Mouse (Mus musculus) lung, embryonic 14.5 days (tissue): Measurements from ENCODE around the gene Psme2. TPM values are rescaled to one million over a fixed set of nuclear protein-coding genes. Genes with fewer than 3 reads are reported as not detected.

Experiments used
- ATAC-seq: fragments of 200-750 bp; cut with Nextera tagmentation; 2 replicates; pipeline ENCODE4 v1.8.0; 2017; ENCODE audit warnings: mild to moderate bottlenecking, moderate TSS enrichment, moderate library complexity; ENCODE audit not compliant: insufficient read depth
- DNase-seq: peaks from one replicate; pipeline ENCODE4 v3.0.0-alpha.2; 2015
- H3K27ac ChIP-seq: fragments of 300-500 bp; sonication (generic); 2 replicates; pipeline ENCODE4 v1.5.1; 2014; ENCODE audit warnings: low read depth, mild to moderate bottlenecking, moderate library complexity
- H3K27me3 ChIP-seq: fragments of 300-500 bp; sonication (generic); 2 replicates; pipeline ENCODE4 v1.6.1; 2014; ENCODE audit warnings: low read length, control low read depth; ENCODE audit not compliant: insufficient read depth
- H3K36me3 ChIP-seq: fragments of 300-500 bp; sonication (generic); 2 replicates; pipeline ENCODE4 v1.6.1; 2014; ENCODE audit warnings: control low read depth; ENCODE audit not compliant: insufficient read depth
- H3K4me1 ChIP-seq: fragments of 300-500 bp; sonication (generic); 2 replicates; pipeline ENCODE4 v1.6.1; 2014; ENCODE audit warnings: antibody characterized with exemption, control low read depth; ENCODE audit not compliant: insufficient read depth
- H3K4me2 ChIP-seq: fragments of 300-500 bp; sonication (generic); 2 replicates; pipeline ENCODE4 v1.6.1; 2014; ENCODE audit warnings: mild to moderate bottlenecking
- H3K4me3 ChIP-seq: fragments of 300-500 bp; sonication (generic); 2 replicates; pipeline ENCODE4 v1.5.1; 2014; ENCODE audit warnings: low read depth, low read length
- H3K9ac ChIP-seq: fragments of 300-500 bp; sonication (generic); 2 replicates; pipeline ENCODE4 v1.6.1; 2014
- H3K9me3 ChIP-seq: fragments of 300-500 bp; sonication (generic); 2 replicates; pipeline ENCODE4 v1.6.1; 2016; ENCODE audit warnings: low read depth, low read length, control low read depth
- CTCF ChIP-seq: IDR thresholded peaks from 2 replicates; pipeline ENCODE4 v1.5.1; 2016; ENCODE audit warnings: antibody characterized with exemption, low read depth
- WGBS: fragments of 180-500 bp; shearing (Covaris S2); extraction: QIAGEN DNeasy Blood & Tissue Kit; methylation state at CpG from one replicate; pipeline ENCODE4 v1.1.7; 2014; 5-methylcytosine and 5-hydroxymethylcytosine counted together
- polyA plus RNA-seq: library from polyadenylated mRNA; unstranded; fragments of >200 nt; fragmentation: Nextera tagmentation; extraction: Ambion mirVana; gene quantifications from 2 replicates; pipeline ENCODE4 v1.2.1, GENCODE M21; 2014

The Psme2 gene
- polyA plus RNA-seq, 1 experiment from 2014 or later = 242 TPM

GRCm38 (mm10) chr14:55618486-55619195 lies 27.7 kb upstream of the Psme2 start:
- no peak for TF ChIP-seq CTCF
- Histone ChIP-seq H3K4me1 (no peaks in the 10 kb centered on the region), H3K27ac (no peak overlapping the region), H3K4me3 (peak overlapping the region; percentile 29), H3K27me3 (no peaks in the 10 kb centered on the region), H3K9me3 (no peaks in the 10 kb centered on the region), H3K4me2 (peak overlapping the region; percentile 51), H3K36me3 (no peaks in the 10 kb centered on the region), H3K9ac (peak overlapping the region; percentile 40)
- no peak for ATAC-seq
- no peak for DNase-seq
- WGBS = 29% methylated on average over 22 of the region's 22 CpGs

DNA sequence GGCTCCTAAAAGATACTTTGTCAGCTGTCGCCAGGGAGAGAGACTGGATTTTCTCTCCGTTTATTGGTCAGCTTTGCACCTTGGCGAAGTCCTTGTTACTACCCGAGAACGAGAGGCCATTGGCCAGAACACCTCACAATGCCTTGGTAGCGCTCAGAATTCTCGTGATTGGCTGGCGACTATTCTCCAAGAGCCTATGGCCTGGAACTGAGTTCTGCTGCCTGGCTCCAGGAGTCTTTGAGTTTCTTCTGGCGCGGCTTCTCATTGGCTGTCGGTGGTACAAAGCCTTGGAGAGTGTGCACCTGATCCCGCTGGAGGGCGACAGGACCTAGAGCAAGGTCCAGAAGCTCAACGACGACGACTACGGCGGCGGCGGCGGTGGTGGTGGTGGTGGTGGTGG lies 26.9 kb upstream of the Psme2 start, which contains the start of gene Rec8:
TSS of gene Rec8 (plus strand) at position 216 of the 400 bp plus-strand sequence.
- peak within 1 kb of the TSS; percentile 62; the same call in 1 of the 2 replicates for H3K27ac ChIP-seq
- no peaks in the 10 kb centered on the region for H3K36me3 ChIP-seq
- peak within 1 kb of the TSS; percentile 29 for H3K4me3 ChIP-seq
- TF ChIP-seq CTCF = peak; percentile 26
- ATAC-seq (peak; percentile 87), DNase-seq (peak; percentile 79)
- 16% methylated on average over 21 of the region's 21 CpGs for WGBS
- peak within 1 kb of the TSS; percentile 40 for H3K9ac ChIP-seq
- no peaks in the 10 kb centered on the region for H3K27me3 ChIP-seq
- no peaks in the 10 kb centered on the region for H3K9me3 ChIP-seq
- no peaks in the 10 kb centered on the region for H3K4me1 ChIP-seq
- peak within 1 kb of the TSS; percentile 51 for H3K4me2 ChIP-seq

- 78% methylated on average over 2 of the region's 2 CpGs for WGBS
Observed at GRCm38 (mm10) chr14:55616844-55617243, 25.9 kb upstream of the Psme2 start.

DNA sequence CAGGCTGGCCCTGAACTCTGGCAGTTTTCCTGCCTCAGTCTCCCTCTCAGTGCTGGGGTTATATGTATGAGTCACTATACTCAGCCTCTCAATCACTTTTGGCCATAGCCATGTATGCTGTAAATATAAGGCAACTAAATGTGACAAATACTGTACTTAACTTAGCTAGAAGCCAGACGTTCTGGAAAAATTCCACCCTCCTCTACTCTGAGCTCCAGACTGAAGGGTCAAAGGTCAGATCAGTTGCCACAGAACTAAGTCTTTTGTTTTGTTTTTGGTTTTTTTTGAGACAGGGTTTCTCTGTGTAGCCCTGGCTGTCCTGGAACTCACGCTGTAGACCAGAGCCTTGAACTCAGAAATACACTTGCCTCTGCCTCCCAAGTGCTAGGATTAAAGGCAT lies 25.0 kb upstream of the Psme2 start:
- Histone ChIP-seq H3K4me3 (no peak overlapping the region), H3K9ac (no peak overlapping the region), H3K9me3 (no peaks in the 10 kb centered on the region), H3K27me3 (no peaks in the 10 kb centered on the region), H3K27ac (no peak overlapping the region), H3K4me1 (no peaks in the 10 kb centered on the region), H3K4me2 (no peak overlapping the region), H3K36me3 (no peaks in the 10 kb centered on the region)
- DNase-seq (no peak), ATAC-seq (no peak)
- TF ChIP-seq CTCF = no peak
- WGBS = 31% methylated on average over 2 of the region's 2 CpGs

More at GRCm38 (mm10) chr14:55616844-55617243, 25.9 kb upstream of the Psme2 start:
- Histone ChIP-seq H3K4me3 (no peak overlapping the region), H3K4me2 (no peak overlapping the region), H3K9me3 (no peaks in the 10 kb centered on the region), H3K27ac (no peak overlapping the region), H3K27me3 (no peaks in the 10 kb centered on the region), H3K36me3 (no peaks in the 10 kb centered on the region), H3K4me1 (no peaks in the 10 kb centered on the region), H3K9ac (no peak overlapping the region)
- TF ChIP-seq CTCF = no peak
- ATAC-seq (no peak), DNase-seq (no peak)

DNA sequence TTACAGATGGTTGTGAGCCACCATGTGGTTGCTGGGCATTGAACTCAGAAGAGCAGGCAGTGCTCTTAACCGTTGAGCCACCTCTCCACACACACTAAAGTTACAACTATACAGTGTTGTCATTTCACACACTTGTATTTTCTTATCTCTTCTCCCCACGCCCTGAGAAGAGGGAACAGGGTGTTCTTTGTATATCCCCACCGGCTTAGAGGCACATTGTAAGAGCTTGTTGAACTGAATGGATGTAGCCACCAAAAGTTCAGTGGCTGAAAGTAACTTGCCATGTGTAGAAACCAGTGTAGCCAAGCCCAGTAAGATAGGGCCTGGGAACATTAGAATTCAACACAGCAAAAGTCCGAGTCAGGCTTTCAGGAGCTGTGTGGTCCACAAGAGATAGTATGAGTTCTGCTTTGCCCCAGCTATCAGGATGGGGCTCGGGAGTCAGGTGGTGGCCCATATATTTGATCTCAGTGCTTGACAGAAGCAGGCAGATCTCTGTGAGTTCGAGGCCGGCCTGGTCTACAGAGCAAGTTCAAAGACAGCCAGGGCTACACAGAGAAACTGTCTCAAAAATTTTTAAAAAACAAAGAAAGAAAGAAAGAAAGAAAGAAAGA lies 23.8 kb upstream of the Psme2 start:
- Histone ChIP-seq H3K4me2 (no peak overlapping the region), H3K9ac (no peak overlapping the region), H3K27ac (no peak overlapping the region), H3K27me3 (no peaks in the 10 kb centered on the region), H3K4me3 (no peak overlapping the region), H3K36me3 (no peaks in the 10 kb centered on the region), H3K9me3 (no peaks in the 10 kb centered on the region), H3K4me1 (no peaks in the 10 kb centered on the region)
- 66% methylated on average over 7 of the region's 7 CpGs for WGBS
- no peak for TF ChIP-seq CTCF
- ATAC-seq = no peak
- no peak for DNase-seq

- Histone ChIP-seq H3K4me2 (no peak overlapping the region), H3K27ac (no peak overlapping the region), H3K4me3 (no peak overlapping the region), H3K36me3 (peaks cover 10% of the 10 kb centered on the region), H3K27me3 (no peaks in the 10 kb centered on the region), H3K9me3 (no peaks in the 10 kb centered on the region), H3K4me1 (no peaks in the 10 kb centered on the region), H3K9ac (no peak overlapping the region)
- DNase-seq (no peak), ATAC-seq (no peak)
- no peak for TF ChIP-seq CTCF
- WGBS = 60% methylated on average over 6 of the region's 6 CpGs
Observed at GRCm38 (mm10) chr14:55613346-55613745, 22.4 kb upstream of the Psme2 start.

DNA sequence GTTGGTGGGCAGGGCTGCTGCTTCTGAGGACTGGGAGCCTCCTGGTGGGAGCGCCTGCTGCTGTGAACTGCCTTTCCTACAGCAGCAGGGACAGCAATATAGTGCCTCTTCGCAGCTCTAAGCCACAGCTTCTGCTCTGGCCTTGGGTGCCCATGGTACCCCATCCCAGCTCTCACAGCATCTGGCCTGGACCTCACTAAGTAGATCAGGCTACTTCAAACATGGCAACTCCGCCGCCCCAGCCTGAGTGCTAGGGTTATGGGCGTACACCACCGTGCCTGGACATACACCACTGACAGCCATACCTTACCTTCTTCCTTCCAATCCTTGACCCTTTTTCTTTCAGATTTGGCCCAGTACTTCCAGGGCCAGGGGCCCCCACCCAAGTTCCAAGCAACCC lies 17.4 kb upstream of the Psme2 start:
- TF ChIP-seq CTCF = no peak
- H3K9me3 ChIP-seq = no peaks in the 10 kb centered on the region
- 0 out of 2 replicates have a peak, but pooled peaks cover 4% of the 10 kb centered on the region for H3K4me1 ChIP-seq
- DNase-seq = no peak
- no peak for ATAC-seq
- H3K27me3 ChIP-seq = no peaks in the 10 kb centered on the region
- H3K4me2 ChIP-seq = no peak overlapping the region
- no peak overlapping the region for H3K4me3 ChIP-seq
- H3K36me3 ChIP-seq = peaks cover 40% of the 10 kb centered on the region
- H3K9ac ChIP-seq = no peak overlapping the region
- H3K27ac ChIP-seq = no peak overlapping the region
- WGBS = 93% methylated on average over 6 of the region's 6 CpGs
